Mouse (Mus musculus) embryonic facial prominence, embryonic 14.5 days (tissue): Measurements from ENCODE around the gene Slc19a1. TPM values are rescaled to one million over a fixed set of nuclear protein-coding genes. Genes with fewer than 3 reads are reported as not detected.

Source experiments
- ATAC-seq: fragments of 200-750 bp; cut with Nextera tagmentation; 2 replicates; pipeline ENCODE4 v1.8.0; 2017; ENCODE audit warnings: low read depth, moderate number of reproducible peaks, moderate TSS enrichment
- DNase-seq: peaks from one replicate; pipeline ENCODE4 v3.0.0-alpha.2; 2015; ENCODE audit warnings: low spot score
- H3K27ac ChIP-seq: fragments of 300-500 bp; sonication (generic); replicated peaks from 2 replicates; pipeline ENCODE4 v1.5.1; 2014; ENCODE audit warnings: low read depth, mild to moderate bottlenecking, low read length, moderate library complexity
- H3K27me3 ChIP-seq: fragments of 300-500 bp; sonication (generic); replicated peaks from 2 replicates; pipeline ENCODE4 v1.6.1; 2014; ENCODE audit warnings: low read length; ENCODE audit not compliant: control insufficient read depth, insufficient read depth
- H3K36me3 ChIP-seq: fragments of 300-500 bp; sonication (generic); 2 replicates; pipeline ENCODE4 v1.6.1; 2014; ENCODE audit warnings: low read length, mixed read lengths; ENCODE audit not compliant: control insufficient read depth, insufficient read depth
- H3K4me1 ChIP-seq: fragments of 300-500 bp; sonication (generic); 2 replicates; pipeline ENCODE4 v1.6.1; 2014; ENCODE audit warnings: antibody characterized with exemption, low read length; ENCODE audit not compliant: control insufficient read depth, insufficient read depth
- H3K4me2 ChIP-seq: fragments of 300-500 bp; sonication (generic); 2 replicates; pipeline ENCODE4 v1.6.1; 2014; ENCODE audit warnings: low read depth, mild to moderate bottlenecking, low read length, moderate library complexity, mixed read lengths
- H3K4me3 ChIP-seq: fragments of 300-500 bp; sonication (generic); 2 replicates; pipeline ENCODE4 v1.5.1; 2014; ENCODE audit warnings: low read depth, mild to moderate bottlenecking, low read length
- H3K9ac ChIP-seq: fragments of 300-500 bp; sonication (generic); 2 replicates; pipeline ENCODE4 v1.6.1; 2014; ENCODE audit warnings: low read depth, mild to moderate bottlenecking, low read length, moderate library complexity, mixed read lengths
- H3K9me3 ChIP-seq: fragments of 300-500 bp; sonication (generic); 2 replicates; pipeline ENCODE4 v1.6.1; 2016; ENCODE audit warnings: low read length; ENCODE audit not compliant: control insufficient read depth
- WGBS: fragments of 180-500 bp; shearing (Covaris S2); extraction: QIAGEN DNeasy Blood & Tissue Kit; methylation state at CpG from one replicate; pipeline ENCODE4 v1.1.7; 2014; 5-methylcytosine and 5-hydroxymethylcytosine counted together
- polyA plus RNA-seq: library from polyadenylated mRNA; unstranded; fragments of >200 nt; fragmentation: Nextera tagmentation; extraction: Ambion mirVana; gene quantifications from 2 replicates; pipeline ENCODE4 v1.2.1, GENCODE M21; 2014

Slc19a1 gene
- polyA plus RNA-seq, 1 experiment from 2014 or later, result 27.8 TPM

DNA sequence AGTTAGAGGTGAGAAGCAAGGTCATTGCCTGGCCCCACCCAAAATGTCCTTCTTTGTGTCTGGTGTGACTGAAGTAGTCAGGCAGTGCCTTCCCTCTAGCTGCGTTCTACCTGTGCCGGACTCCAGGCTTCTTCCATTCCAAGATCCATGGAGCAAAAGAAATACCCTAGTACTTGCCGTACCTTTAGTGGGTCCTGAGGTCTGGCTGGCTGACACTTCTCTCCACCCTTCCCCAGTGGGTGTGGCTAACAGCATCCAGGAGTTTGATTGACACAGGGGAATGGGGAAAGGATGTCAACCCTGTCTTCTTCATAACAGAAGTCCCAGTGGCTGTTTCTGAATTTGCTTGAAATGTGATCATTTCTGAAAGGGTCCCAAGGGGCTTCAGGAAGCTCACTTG lies 16.6 kb downstream of the Slc19a1 start:
- ATAC-seq (no peak), DNase-seq (no peak)
- Histone ChIP-seq H3K9ac (no peak overlapping the region), H3K4me3 (no peak overlapping the region), H3K27me3 (no peaks in the 10 kb centered on the region), H3K36me3 (peaks cover 71% of the 10 kb centered on the region), H3K4me1 (no peaks in the 10 kb centered on the region), H3K4me2 (no peak overlapping the region), H3K9me3 (no peaks in the 10 kb centered on the region), H3K27ac (no peak overlapping the region)
- 96% methylated on average over 3 of the region's 3 CpGs for WGBS

DNA sequence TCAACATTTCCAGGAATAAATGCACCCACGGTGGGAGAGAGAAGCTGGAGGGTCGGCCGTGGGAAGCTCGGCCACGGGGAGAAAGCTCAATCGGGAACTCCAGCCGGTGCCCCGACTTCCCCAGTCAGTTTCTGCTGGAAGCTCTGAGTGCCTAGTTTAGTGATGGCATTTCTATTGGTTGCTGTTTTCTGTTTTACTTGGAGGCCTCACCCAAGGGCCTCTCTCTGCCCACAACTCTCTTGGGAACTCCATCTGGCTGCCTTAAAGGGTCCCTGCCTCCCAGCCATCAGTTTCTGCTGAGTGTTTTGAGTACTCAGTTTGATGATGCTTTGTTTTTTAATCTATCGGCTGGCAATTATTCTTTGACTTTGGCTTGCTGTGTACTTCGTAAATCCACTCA lies 24.7 kb downstream of the Slc19a1 start:
- no peaks in the 10 kb centered on the region for H3K9me3 ChIP-seq
- H3K4me3 ChIP-seq, result no peak overlapping the region
- H3K27ac ChIP-seq, result no peak overlapping the region
- no peak for DNase-seq
- no peaks in the 10 kb centered on the region for H3K27me3 ChIP-seq
- H3K4me2 ChIP-seq, result no peak overlapping the region
- H3K36me3 ChIP-seq, result peaks cover 2% of the 10 kb centered on the region
- WGBS, result 83% methylated on average over 10 of the region's 10 CpGs
- H3K4me1 ChIP-seq, result no peaks in the 10 kb centered on the region
- H3K9ac ChIP-seq, result no peak overlapping the region
- no peak for ATAC-seq

GRCm38 (mm10) chr10:77061426-77061825 lies 29.4 kb downstream of the Slc19a1 start:
- H3K4me2 ChIP-seq, result no peak overlapping the region
- DNase-seq (peak; percentile 12), ATAC-seq (no peak)
- H3K27me3 ChIP-seq, result no peaks in the 10 kb centered on the region
- H3K9me3 ChIP-seq, result no peaks in the 10 kb centered on the region
- H3K36me3 ChIP-seq, result no peaks in the 10 kb centered on the region
- 75% methylated on average over 3 of the region's 3 CpGs for WGBS
- no peaks in the 10 kb centered on the region for H3K4me1 ChIP-seq
- H3K27ac ChIP-seq, result no peak overlapping the region
- H3K9ac ChIP-seq, result no peak overlapping the region
- H3K4me3 ChIP-seq, result no peak overlapping the region

- Histone ChIP-seq H3K4me1 (no peaks in the 10 kb centered on the region), H3K36me3 (no peaks in the 10 kb centered on the region), H3K9me3 (no peaks in the 10 kb centered on the region), H3K4me2 (no peak overlapping the region), H3K27me3 (no peaks in the 10 kb centered on the region), H3K9ac (no peak overlapping the region), H3K27ac (no peak overlapping the region), H3K4me3 (no peak overlapping the region)
- ATAC-seq (no peak), DNase-seq (no peak)
- 78% methylated on average over 11 of the region's 11 CpGs for WGBS
Observed at GRCm38 (mm10) chr10:77062393-77063010, 30.5 kb downstream of the Slc19a1 start.

DNA sequence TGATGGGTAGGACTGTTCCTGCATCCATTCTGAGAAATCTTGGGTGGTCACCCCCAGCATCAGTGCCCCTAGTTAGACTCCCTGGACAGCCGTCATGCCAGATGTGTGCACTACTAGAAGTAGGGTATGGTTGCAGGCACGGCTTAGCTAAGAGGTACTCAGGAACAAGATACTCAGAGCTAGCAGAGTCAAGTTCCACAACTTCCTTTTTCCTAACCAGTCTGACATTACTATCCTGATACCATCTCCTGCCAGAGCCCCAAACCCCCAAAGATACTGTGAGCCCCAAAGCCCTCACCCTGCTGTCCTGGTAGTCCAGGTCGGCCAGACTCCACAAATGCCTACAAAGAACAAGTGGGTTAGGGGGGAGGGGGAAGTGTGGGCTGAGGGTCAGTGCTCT lies 32.2 kb downstream of the Slc19a1 start:
- no peak for DNase-seq
- H3K4me2 ChIP-seq, result no peak overlapping the region
- no peaks in the 10 kb centered on the region for H3K36me3 ChIP-seq
- H3K9ac ChIP-seq, result no peak overlapping the region
- WGBS, result 91% methylated on average over 3 of the region's 3 CpGs
- no peaks in the 10 kb centered on the region for H3K4me1 ChIP-seq
- ATAC-seq, result no peak
- H3K27ac ChIP-seq, result no peak overlapping the region
- no peaks in the 10 kb centered on the region for H3K9me3 ChIP-seq
- H3K4me3 ChIP-seq, result no peak overlapping the region
- H3K27me3 ChIP-seq, result no peaks in the 10 kb centered on the region

GRCm38 (mm10) chr10:77064659-77065058 lies 32.6 kb downstream of the Slc19a1 start:
- DNase-seq (no peak), ATAC-seq (no peak)
- Histone ChIP-seq H3K9me3 (no peaks in the 10 kb centered on the region), H3K27me3 (no peaks in the 10 kb centered on the region), H3K36me3 (no peaks in the 10 kb centered on the region), H3K4me3 (no peak overlapping the region), H3K9ac (no peak overlapping the region), H3K27ac (no peak overlapping the region), H3K4me1 (no peaks in the 10 kb centered on the region), H3K4me2 (no peak overlapping the region)

- Histone ChIP-seq H3K4me2 (no peak overlapping the region), H3K9me3 (no peaks in the 10 kb centered on the region), H3K27me3 (no peaks in the 10 kb centered on the region), H3K4me3 (no peak overlapping the region), H3K36me3 (no peaks in the 10 kb centered on the region), H3K27ac (no peak overlapping the region), H3K9ac (no peak overlapping the region), H3K4me1 (no peaks in the 10 kb centered on the region)
- ATAC-seq (no peak), DNase-seq (no peak)
- 86% methylated on average over 7 of the region's 7 CpGs for WGBS
Observed at GRCm38 (mm10) chr10:77068469-77068868, 36.4 kb downstream of the Slc19a1 start.

- no peaks in the 10 kb centered on the region for H3K9me3 ChIP-seq
- no peaks in the 10 kb centered on the region for H3K36me3 ChIP-seq
- peak; percentile 67; the same call in 1 of the 2 replicates for ATAC-seq
- 50% methylated on average over 4 of the region's 4 CpGs for WGBS
- H3K4me3 ChIP-seq, result no peak overlapping the region
- no peak overlapping the region for H3K4me2 ChIP-seq
- no peaks in the 10 kb centered on the region for H3K27me3 ChIP-seq
- no peak overlapping the region for H3K27ac ChIP-seq
- peak; percentile 32 for DNase-seq
- H3K9ac ChIP-seq, result no peak overlapping the region
- no peaks in the 10 kb centered on the region for H3K4me1 ChIP-seq
Observed at GRCm38 (mm10) chr10:77070072-77070471, 38.0 kb downstream of the Slc19a1 start.

GRCm38 (mm10) chr10:77074276-77074974 lies 42.4 kb downstream of the Slc19a1 start:
- DNase-seq (no peak), ATAC-seq (no peak)
- H3K4me3 ChIP-seq, result no peak overlapping the region
- H3K27ac ChIP-seq, result no peak overlapping the region
- H3K9ac ChIP-seq, result no peak overlapping the region
- H3K9me3 ChIP-seq, result no peaks in the 10 kb centered on the region
- H3K36me3 ChIP-seq, result no peaks in the 10 kb centered on the region
- WGBS, result 85% methylated on average over 4 of the region's 4 CpGs
- no peaks in the 10 kb centered on the region for H3K27me3 ChIP-seq
- H3K4me1 ChIP-seq, result no peaks in the 10 kb centered on the region
- H3K4me2 ChIP-seq, result no peak overlapping the region
